Mouse (Mus musculus): ENCODE measurements around the gene Rgs7bp.

DNA sequence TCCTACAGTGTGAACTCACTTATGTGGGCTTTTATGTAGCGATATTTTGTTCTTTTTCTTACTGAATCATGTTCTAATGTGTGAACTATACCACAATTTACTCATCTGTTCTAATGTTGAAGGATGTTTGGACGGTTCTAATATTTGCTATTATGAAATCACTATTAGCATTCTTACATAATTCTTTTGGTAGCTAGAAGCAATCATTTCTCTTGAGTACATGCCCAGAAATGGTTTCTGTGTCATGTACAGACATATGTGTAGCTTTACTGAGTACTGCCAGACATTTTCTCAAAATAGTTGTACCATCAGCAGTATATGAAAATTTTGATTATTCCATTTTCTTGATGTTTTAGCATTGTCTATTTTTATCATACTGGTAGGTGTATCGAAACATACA lies 34.5 kb upstream of the Rgs7bp start:
- TF ChIP-seq GATA1 (IDR thresholded peaks at IDR 0.05; ENCODE audit: borderline replicate concordance, low read length) (no peak), FLI1 (IDR thresholded peaks at IDR 0.05; ENCODE audit: low read length) (no peak)

Measured in megakaryocyte, embryonic 14.5 days (primary cell).